Mouse (Mus musculus): ENCODE measurements at regions not wholly inside any gene's neighbourhood (a gene's known extent, or its start where the extent isn't known, plus 50 kb on each side); places are given as distances from the start of the nearest gene placed in this dataset. TPM values are rescaled to one million over a fixed set of nuclear protein-coding genes. Genes with fewer than 3 reads are reported as not detected.

GRCm38 (mm10) chr13:7090916-7091315 is 442.3 kb upstream of the Pfkp start:
- H3K9ac ChIP-seq (replicated peaks; ENCODE audit: low read length): no peak overlapping the region
- 89% methylated on average over 2 of the region's 2 CpGs for WGBS
- no peaks in the 10 kb centered on the region for H3K36me3 ChIP-seq (ENCODE audit: insufficient read depth, low read length)
- H3K9me3 ChIP-seq (ENCODE audit: low read length): no peaks in the 10 kb centered on the region
- H3K4me1 ChIP-seq (ENCODE audit: insufficient read depth, low read length): no peaks in the 10 kb centered on the region
- no peaks in the 10 kb centered on the region for H3K27me3 ChIP-seq (ENCODE audit: insufficient read depth, low read length)
- no peak overlapping the region for H3K4me2 ChIP-seq (replicated peaks; ENCODE audit: low read depth, low read length)
- ATAC-seq (ENCODE audit: low FRiP score, low TSS enrichment): no peak
- no peak overlapping the region for H3K27ac ChIP-seq (ENCODE audit: low read length)
- H3K4me3 ChIP-seq (ENCODE audit: low read length): no peak overlapping the region

DNA sequence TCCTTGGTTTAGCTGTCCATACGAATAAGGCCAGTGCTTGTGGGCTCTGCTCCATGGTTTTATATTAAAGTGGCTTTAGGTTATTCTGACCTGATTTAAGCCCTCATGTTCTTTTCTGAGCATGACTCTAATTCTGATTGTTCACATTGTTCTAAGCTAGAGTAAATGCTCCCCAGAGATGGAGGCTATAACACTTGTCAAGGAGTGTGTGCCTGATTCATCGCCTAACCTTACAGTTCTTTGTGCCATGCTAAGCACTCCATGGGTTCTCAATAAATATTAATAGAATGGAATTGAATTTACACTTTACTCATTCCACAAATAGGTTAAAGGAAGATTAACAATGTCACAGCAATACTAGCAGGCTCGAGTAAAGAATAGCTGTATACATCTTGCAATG is 417.6 kb upstream of the Pfkp start:
- 79% methylated on average over 3 of the region's 3 CpGs for WGBS
- Histone ChIP-seq H3K36me3 (ENCODE audit: insufficient read depth, low read length) (no peaks in the 10 kb centered on the region), H3K27ac (ENCODE audit: low read length) (no peak overlapping the region), H3K4me3 (ENCODE audit: low read length) (no peak overlapping the region), H3K4me1 (ENCODE audit: insufficient read depth, low read length) (no peaks in the 10 kb centered on the region), H3K9me3 (ENCODE audit: low read length) (no peaks in the 10 kb centered on the region), H3K27me3 (ENCODE audit: insufficient read depth, low read length) (no peaks in the 10 kb centered on the region), H3K4me2 (replicated peaks; ENCODE audit: low read depth, low read length) (no peak overlapping the region), H3K9ac (replicated peaks; ENCODE audit: low read length) (no peak overlapping the region)
- ATAC-seq (ENCODE audit: low FRiP score, low TSS enrichment): no peak

DNA sequence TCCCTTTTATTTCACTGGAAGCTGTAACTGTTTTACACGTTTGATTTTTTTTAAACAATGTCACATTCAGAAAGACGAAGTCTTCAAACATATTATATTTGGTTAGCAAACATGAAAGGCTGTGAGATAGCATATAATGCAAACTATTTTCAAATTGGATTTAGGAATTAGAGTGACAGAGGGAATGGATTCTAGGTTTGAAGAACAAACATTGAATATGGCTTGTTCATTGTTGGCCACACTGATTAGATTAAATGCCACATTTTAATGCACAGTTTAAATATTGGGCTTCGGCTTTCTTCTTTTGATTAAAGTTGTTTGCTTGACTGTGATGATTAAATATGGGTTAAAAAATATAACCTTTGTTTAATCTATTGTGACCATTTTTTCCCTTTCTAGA is 415.1 kb upstream of the Pfkp start:
- H3K36me3 ChIP-seq (ENCODE audit: insufficient read depth, low read length): no peaks in the 10 kb centered on the region
- no peak overlapping the region for H3K27ac ChIP-seq (ENCODE audit: low read length)
- H3K4me1 ChIP-seq (ENCODE audit: insufficient read depth, low read length): no peaks in the 10 kb centered on the region
- H3K9me3 ChIP-seq (ENCODE audit: low read length): no peaks in the 10 kb centered on the region
- WGBS: 83% methylated on average over 3 of the region's 3 CpGs
- no peak overlapping the region for H3K4me3 ChIP-seq (ENCODE audit: low read length)
- H3K4me2 ChIP-seq (replicated peaks; ENCODE audit: low read depth, low read length): no peak overlapping the region
- no peaks in the 10 kb centered on the region for H3K27me3 ChIP-seq (ENCODE audit: insufficient read depth, low read length)
- no peak for ATAC-seq (ENCODE audit: low FRiP score, low TSS enrichment)
- no peak overlapping the region for H3K9ac ChIP-seq (replicated peaks; ENCODE audit: low read length)

DNA sequence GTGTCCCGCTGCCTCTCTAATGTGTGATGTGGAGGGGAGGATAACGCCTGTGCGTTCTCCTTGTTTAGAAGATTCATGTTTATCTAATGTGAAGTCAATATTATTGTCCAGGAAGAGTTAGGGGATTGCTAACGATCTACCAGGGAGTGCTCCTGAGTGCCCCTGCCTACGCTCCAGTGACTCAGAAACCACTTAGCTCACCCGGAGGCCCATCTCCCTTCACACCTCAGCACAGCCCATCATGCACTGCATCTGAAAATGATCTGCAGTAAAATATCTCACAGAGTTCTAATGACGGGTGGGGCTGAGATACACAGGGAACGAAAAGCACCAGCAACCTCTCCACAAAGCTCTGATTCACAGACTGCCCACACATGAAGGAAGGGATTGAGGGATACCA is 409.0 kb upstream of the Pfkp start:
- 42% methylated on average over 8 of the region's 8 CpGs for WGBS
- Histone ChIP-seq H3K9me3 (ENCODE audit: low read length) (no peaks in the 10 kb centered on the region), H3K36me3 (ENCODE audit: insufficient read depth, low read length) (no peaks in the 10 kb centered on the region), H3K4me1 (ENCODE audit: insufficient read depth, low read length) (no peaks in the 10 kb centered on the region), H3K27me3 (ENCODE audit: insufficient read depth, low read length) (no peaks in the 10 kb centered on the region), H3K9ac (replicated peaks; ENCODE audit: low read length) (no peak overlapping the region), H3K4me2 (replicated peaks; ENCODE audit: low read depth, low read length) (no peak overlapping the region), H3K27ac (ENCODE audit: low read length) (no peak overlapping the region), H3K4me3 (ENCODE audit: low read length) (no peak overlapping the region)
- ATAC-seq (ENCODE audit: low FRiP score, low TSS enrichment): peak; percentile 74; the same call in 1 of the 2 replicates

Small RNA genes in the stretch of these regions (microRNA-seq; reads per million reads assigned to microRNA genes)
- gene Gm22689: not detected
